Mouse (Mus musculus) liver, adult 10 weeks (tissue): Measurements from ENCODE around the gene Cldn14. TPM values are rescaled to one million over a fixed set of nuclear protein-coding genes. Genes with fewer than 3 reads are reported as not detected.

Experiments used
- polyA plus RNA-seq: library from polyadenylated mRNA; stranded (reverse); fragments of 350-450 nt; fragmentation: Illumina TruSeq; extraction: RNeasy Lipid Tissue Mini Kit (QIAGEN cat#74804); gene quantifications from one replicate; pipeline ENCODE4 v1.2.3, GENCODE M21; 2014; ENCODE audit warnings: low read depth, low replicate concordance

Cldn14 gene
- polyA plus RNA-seq, result 1.4 TPM

GRCm38 (mm10) chr16:94008737-94009136, at the start of gene Cldn14:
TSS of gene Cldn14 (minus strand) at chr16:94008837.

GRCm38 (mm10) chr16:93883423-93884085, 125.1 kb downstream of the Cldn14 start, which contains the start of gene Chaf1b:
TSS of gene Chaf1b (plus strand) at chr16:93883901.

Other genes starting within 250 kb of the Cldn14 start
- gene Morc3, start 176.7 kb downstream of the Cldn14 start, polyA plus RNA-seq, result 26.9 TPM
- not detected for gene Chaf1b, start 124.9 kb downstream of the Cldn14 start, polyA plus RNA-seq
- not detected for gene Sim2, start 76.1 kb upstream of the Cldn14 start, polyA plus RNA-seq